8 mouse cellular contexts compared by ENCODE assay signal in the genomic region with DNA sequence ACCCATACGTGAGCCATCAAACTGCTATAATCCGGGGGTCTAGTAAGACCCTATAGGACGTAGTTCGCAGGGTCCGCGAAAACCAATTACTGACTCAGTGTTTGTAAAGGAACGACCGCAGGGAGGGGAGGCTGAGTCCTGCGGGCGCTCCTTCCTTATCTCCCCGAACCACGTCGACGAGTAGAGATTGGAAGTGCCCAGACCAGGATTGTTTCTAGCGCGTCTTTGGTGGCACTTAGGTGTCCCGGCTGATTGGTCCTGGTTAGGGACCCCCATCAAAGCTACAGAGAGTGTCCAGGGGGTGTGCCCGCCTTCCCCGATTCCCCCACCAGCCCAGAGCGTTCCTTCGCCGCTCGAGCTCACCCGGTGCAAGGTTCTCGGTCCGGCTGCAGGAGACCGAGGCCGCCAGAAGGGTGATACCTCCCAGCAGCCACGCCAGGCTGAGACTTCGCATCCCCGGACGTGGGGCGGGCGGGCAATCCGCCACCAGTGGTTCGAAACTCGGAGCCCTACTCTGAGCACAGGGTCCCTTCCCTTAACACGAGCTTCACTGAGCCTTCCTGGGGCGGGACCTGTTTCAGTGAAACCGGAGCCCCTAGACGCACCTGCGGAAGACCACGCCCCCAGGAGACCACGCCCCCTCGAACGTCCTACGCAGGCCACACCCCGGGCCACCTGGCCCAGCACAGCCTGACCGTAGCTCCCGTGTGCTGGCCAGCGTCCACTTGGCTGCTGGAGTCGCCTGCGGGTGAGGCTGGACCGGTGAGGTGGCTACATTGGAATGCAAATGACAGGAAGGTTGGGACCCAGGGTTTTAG. TPM values are rescaled to one million over a fixed set of nuclear protein-coding genes. Genes with fewer than 3 reads are reported as not detected.
A peak's percentile ranks its signal among the peaks of the same experiment; 100 is the strongest.
DNase-seq lines count a peak whose midpoint lies in the region; ATAC-seq and TF ChIP-seq lines count a peak whose summit lies in the region.

Gene F2rl1, minus strand, starts transcription at position 554 of the 818 bp plus-strand sequence.

- TF ChIP-seq CTCF in gastrocnemius, adult 2 months (IDR thresholded peaks at IDR 0.05) = no peak

- H3K4me3 ChIP-seq in gastrocnemius, adult 2 months = peak within 1 kb of the TSS; percentile 73
- peak within 1 kb of the TSS; percentile 50 for H3K4me3 ChIP-seq in heart, embryonic 15.5 days

- H3K4me2 ChIP-seq in heart, embryonic 15.5 days = peak within 1 kb of the TSS; percentile 96

- ATAC-seq in heart, embryonic 15.5 days (replicated peaks; ENCODE audit: insufficient number of reproducible peaks, insufficient read depth, low FRiP score, low read depth) = peak; percentile 57

- H3K27ac ChIP-seq in gastrocnemius, adult 2 months = peak within 1 kb of the TSS; percentile 58
- H3K27ac ChIP-seq in heart, embryonic 15.5 days = no peak within 1 kb of the TSS

- under 1% methylated on average over 54 of the region's 54 CpGs for WGBS in heart, embryonic 15.5 days

- no peaks in the 10 kb centered on the region for H3K9me3 ChIP-seq in heart, embryonic 15.5 days (replicated peaks)

- H3K36me3 ChIP-seq in heart, embryonic 15.5 days = no peaks in the 10 kb centered on the region

- peaks cover 17% of the 10 kb centered on the region for H3K4me1 ChIP-seq in heart, embryonic 15.5 days (replicated peaks)

- H3K27me3 ChIP-seq in heart, embryonic 15.5 days = peaks cover 23% of the 10 kb centered on the region

- H3K9ac ChIP-seq in heart, embryonic 15.5 days = peak within 1 kb of the TSS; percentile 44

- intact Hi-C loops in gastrocnemius, adult 2 months (cut with DNase I) = no loop called here

- DNase-seq in gastrocnemius, adult 2 months = peak; percentile 58
- DNase-seq in gastrocnemius, postnatal 25 days = no peak
- DNase-seq in embryo, embryonic 10.5 days (ENCODE audit: low spot score) = peak; percentile 61
- DNase-seq in kidney, postnatal 10 days = peak; percentile 93
- peak; percentile 87 to 94 for DNase-seq in lung, postnatal 4 days
- peak; percentile 43 to 67 for DNase-seq in spleen, postnatal 4 days (ENCODE audit: low spot score in 2 of 2)
- no peak for DNase-seq in right cerebral cortex, adult 2 months (ENCODE audit: low spot score in 2 of 2)

RNA-seq across cellular contexts. Expression of gene F2rl1, which starts in this region (rescaled TPM):
- total RNA-seq in gastrocnemius, adult 2 months (2021) = under 1 TPM; 0.36 to 0.45 TPM
- under 1 TPM; 0.56 to 0.99 TPM for total RNA-seq in gastrocnemius, postnatal 25 days (2021)
- polyA plus RNA-seq in heart, embryonic 15.5 days (2015; fragmentation: Nextera tagmentation; extraction: Ambion mirVana) = 0.72 and 1.4 TPM in 2 replicates

Comparison
In these comparisons a context has a peak if more than half of its experiments do, and no peak if none do; other contexts are left out.
1. Peak in DNase-seq, H3K4me3 ChIP-seq and H3K27ac ChIP-seq in gastrocnemius, adult 2 months; RNA of the gene not detected or under 1 TPM.
2. DNase-seq: peak in embryo, embryonic 10.5 days (single experiment), kidney, postnatal 10 days (single experiment), lung, postnatal 4 days (2 of 2) and spleen, postnatal 4 days (2 of 2); none in gastrocnemius, postnatal 25 days (single experiment) and right cerebral cortex, adult 2 months (0 of 2).